Mouse (Mus musculus): Measurements from ENCODE around the gene Krt31. TPM values are rescaled to one million over a fixed set of nuclear protein-coding genes. Genes with fewer than 3 reads are reported as not detected.

The Krt31 gene
- polyA plus RNA-seq (2014; fragmentation: Illumina TruSeq; extraction: RNeasy Lipid Tissue Mini Kit (QIAGEN cat#74804); ENCODE audit: insufficient read depth, low read depth, low replicate concordance) = not detected

DNA sequence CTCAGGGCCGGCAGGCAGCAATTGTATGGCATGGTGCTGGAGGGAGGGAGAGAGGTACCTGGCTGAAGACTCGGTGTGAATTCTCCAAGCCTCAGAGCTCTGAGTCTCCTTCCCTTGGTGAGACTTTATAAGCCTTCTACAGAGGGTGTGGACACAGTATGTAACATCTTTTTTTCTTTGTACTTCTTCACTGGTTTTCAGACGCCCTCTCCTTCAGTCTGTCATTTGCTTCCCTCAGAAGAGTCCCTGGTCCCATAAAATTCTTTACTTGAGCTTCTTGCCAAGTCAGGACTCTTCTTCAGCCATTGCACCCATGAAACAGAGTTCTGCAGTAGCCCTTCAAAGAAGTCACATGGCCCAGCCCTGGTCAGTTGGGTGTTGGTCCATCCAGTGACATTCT lies at the start of gene Krt31:
Krt31 (minus strand) TSS at position 101 of the 400 bp plus-strand sequence.

DNA sequence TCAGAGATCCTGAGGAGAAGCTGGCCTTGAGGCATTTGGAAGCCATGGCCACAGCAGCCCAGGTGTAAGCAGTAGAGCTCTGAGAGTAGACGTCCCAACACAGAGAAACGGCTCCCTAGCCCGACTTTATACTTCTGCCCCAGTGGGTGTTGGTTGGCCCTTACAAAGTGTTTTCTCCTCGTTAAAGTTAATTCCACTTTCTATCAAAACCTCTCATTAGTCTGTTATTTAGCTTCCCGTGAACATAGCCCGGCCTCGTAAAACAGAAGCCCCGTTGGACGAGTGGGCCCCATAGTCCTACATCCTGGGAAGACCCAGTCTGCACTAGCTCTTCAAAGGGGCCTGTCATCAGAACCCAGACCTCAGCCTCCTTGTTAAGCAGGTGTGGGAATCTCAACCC lies 45.8 kb upstream of the Krt31 start, which contains the start of gene Krt35:
Krt35 (minus strand) TSS at position 101 of the 400 bp plus-strand sequence.

DNA sequence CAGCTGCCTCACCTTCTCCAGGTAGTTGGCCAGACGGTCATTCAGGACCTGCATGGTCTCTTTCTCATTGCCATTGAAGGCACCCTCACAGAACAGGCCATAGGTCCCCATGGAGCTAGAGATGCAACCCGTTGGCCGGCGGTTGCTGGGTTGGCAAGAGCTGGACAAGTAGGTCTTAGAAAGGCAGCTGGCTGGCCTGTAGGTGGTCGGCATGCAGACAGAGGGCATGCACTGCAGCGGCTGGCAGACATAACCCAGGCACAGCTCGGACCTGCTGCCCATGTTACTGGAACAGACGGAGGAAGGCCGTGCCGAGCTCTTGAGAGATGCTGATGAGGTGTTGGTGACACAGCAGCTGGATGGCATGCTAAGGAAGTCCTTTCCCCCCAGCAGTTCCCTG lies 37.5 kb upstream of the Krt31 start, which contains the start of gene Krt32:
Krt32 (minus strand) TSS at position 366 of the 400 bp plus-strand sequence.

DNA sequence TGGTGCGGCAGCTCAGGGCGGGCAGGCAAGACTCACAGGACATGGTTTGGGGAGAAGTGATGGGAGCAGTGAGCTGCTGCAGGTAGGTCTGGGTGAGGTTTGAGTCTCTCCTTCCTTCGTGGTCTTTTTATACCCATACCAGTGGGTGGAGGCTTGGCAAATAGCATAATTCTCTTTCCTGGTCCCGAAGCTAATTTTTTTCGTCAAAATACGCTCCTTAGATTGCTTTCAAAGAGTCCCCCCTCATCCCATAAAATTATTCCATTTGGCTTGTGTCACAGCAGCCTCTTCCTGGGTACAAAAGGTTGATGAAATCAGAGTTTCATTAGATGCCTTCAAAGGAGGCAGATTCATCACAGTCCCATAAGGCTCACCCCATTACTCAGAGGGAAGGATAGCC lies 8.9 kb downstream of the Krt31 start, which contains the start of gene Krt34:
Krt34 (minus strand) TSS at position 101 of the 400 bp plus-strand sequence.

DNA sequence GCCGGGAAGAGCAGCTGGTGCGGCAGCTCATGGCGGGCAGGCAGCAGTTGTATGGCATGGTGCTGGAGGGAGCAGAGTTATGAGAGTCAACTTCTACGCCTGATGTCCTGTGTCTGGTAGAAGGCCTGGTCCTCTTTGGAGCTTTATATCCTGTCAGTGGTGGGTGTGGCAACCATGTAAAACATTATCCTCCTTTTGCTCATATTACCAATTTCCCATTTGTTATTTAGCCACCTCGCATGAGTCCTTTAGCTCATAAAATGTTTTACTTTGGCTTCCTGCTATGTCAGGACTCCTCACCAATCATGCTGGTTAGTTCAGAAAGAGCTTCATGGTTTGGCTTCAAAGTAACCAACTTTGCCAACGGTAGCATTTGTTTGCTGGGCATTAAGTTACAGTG lies 20.6 kb downstream of the Krt31 start, which contains the start of gene Krt33b:
Krt33b (minus strand) TSS at position 101 of the 400 bp plus-strand sequence.

DNA sequence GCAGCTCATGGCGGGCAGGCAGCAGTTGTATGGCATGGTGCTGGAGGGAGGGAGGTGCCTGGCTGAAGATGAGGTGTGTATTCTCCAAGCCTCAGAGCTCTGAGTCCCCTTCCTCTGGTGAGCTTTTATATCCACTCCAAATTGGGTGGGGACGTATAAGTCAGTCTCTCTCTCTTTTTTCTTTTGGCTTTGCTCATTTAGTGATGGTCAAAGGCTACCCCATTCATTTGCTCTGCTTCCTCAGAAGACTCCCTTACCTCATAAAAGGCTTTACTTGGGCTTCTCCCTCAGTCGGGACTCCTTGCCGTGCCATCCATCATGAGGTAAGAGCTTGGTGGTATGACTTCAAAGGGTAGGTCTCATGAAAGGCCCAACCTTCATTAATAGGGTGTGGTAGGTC lies 34.2 kb downstream of the Krt31 start, which contains the start of gene Krt33a:
Krt33a (minus strand) TSS at position 101 of the 400 bp plus-strand sequence.

Other genes with a start within 250 kb of the Krt31 start
- not detected for gene Gm11554, start 246.1 kb downstream of the Krt31 start, polyA plus RNA-seq (2014; fragmentation: Illumina TruSeq; extraction: RNeasy Lipid Tissue Mini Kit (QIAGEN cat#74804); ENCODE audit: insufficient read depth, low read depth, low replicate concordance)
- gene Krtap4-13, start 240.7 kb downstream of the Krt31 start, polyA plus RNA-seq (2014; fragmentation: Illumina TruSeq; extraction: RNeasy Lipid Tissue Mini Kit (QIAGEN cat#74804); ENCODE audit: insufficient read depth, low read depth, low replicate concordance) = not detected
- gene Gm11564, start 234.9 kb downstream of the Krt31 start, polyA plus RNA-seq (2014; fragmentation: Illumina TruSeq; extraction: RNeasy Lipid Tissue Mini Kit (QIAGEN cat#74804); ENCODE audit: insufficient read depth, low read depth, low replicate concordance) = not detected
- gene 2300003K06Rik, start 212.5 kb downstream of the Krt31 start, polyA plus RNA-seq (2014; fragmentation: Illumina TruSeq; extraction: RNeasy Lipid Tissue Mini Kit (QIAGEN cat#74804); ENCODE audit: insufficient read depth, low read depth, low replicate concordance) = not detected
- not detected for gene Krtap4-16, start 198.9 kb downstream of the Krt31 start, polyA plus RNA-seq (2014; fragmentation: Illumina TruSeq; extraction: RNeasy Lipid Tissue Mini Kit (QIAGEN cat#74804); ENCODE audit: insufficient read depth, low read depth, low replicate concordance)
- gene Gm11568, start 192.6 kb downstream of the Krt31 start, polyA plus RNA-seq (2014; fragmentation: Illumina TruSeq; extraction: RNeasy Lipid Tissue Mini Kit (QIAGEN cat#74804); ENCODE audit: insufficient read depth, low read depth, low replicate concordance) = not detected
- gene Gm11559, start 186.1 kb downstream of the Krt31 start, polyA plus RNA-seq (2014; fragmentation: Illumina TruSeq; extraction: RNeasy Lipid Tissue Mini Kit (QIAGEN cat#74804); ENCODE audit: insufficient read depth, low read depth, low replicate concordance) = not detected
- not detected for gene Krtap9-1, start 177.2 kb downstream of the Krt31 start, polyA plus RNA-seq (2014; fragmentation: Illumina TruSeq; extraction: RNeasy Lipid Tissue Mini Kit (QIAGEN cat#74804); ENCODE audit: insufficient read depth, low read depth, low replicate concordance)
- not detected for gene Gm11567, start 171.4 kb downstream of the Krt31 start, polyA plus RNA-seq (2014; fragmentation: Illumina TruSeq; extraction: RNeasy Lipid Tissue Mini Kit (QIAGEN cat#74804); ENCODE audit: insufficient read depth, low read depth, low replicate concordance)
- not detected for gene Krtap31-1, start 142.6 kb downstream of the Krt31 start, polyA plus RNA-seq (2014; fragmentation: Illumina TruSeq; extraction: RNeasy Lipid Tissue Mini Kit (QIAGEN cat#74804); ENCODE audit: insufficient read depth, low read depth, low replicate concordance)
- gene Gm11565, start 135.8 kb downstream of the Krt31 start, polyA plus RNA-seq (2014; fragmentation: Illumina TruSeq; extraction: RNeasy Lipid Tissue Mini Kit (QIAGEN cat#74804); ENCODE audit: insufficient read depth, low read depth, low replicate concordance) = not detected
- not detected for gene Krtap31-2, start 114.3 kb downstream of the Krt31 start, polyA plus RNA-seq (2014; fragmentation: Illumina TruSeq; extraction: RNeasy Lipid Tissue Mini Kit (QIAGEN cat#74804); ENCODE audit: insufficient read depth, low read depth, low replicate concordance)
- not detected for gene Krtap9-5, start 102.1 kb downstream of the Krt31 start, polyA plus RNA-seq (2014; fragmentation: Illumina TruSeq; extraction: RNeasy Lipid Tissue Mini Kit (QIAGEN cat#74804); ENCODE audit: insufficient read depth, low read depth, low replicate concordance)
- not detected for gene Krtap29-1, start 71.5 kb downstream of the Krt31 start, polyA plus RNA-seq (2014; fragmentation: Illumina TruSeq; extraction: RNeasy Lipid Tissue Mini Kit (QIAGEN cat#74804); ENCODE audit: insufficient read depth, low read depth, low replicate concordance)
- not detected for gene Krtap16-1, start 64.0 kb downstream of the Krt31 start, polyA plus RNA-seq (2014; fragmentation: Illumina TruSeq; extraction: RNeasy Lipid Tissue Mini Kit (QIAGEN cat#74804); ENCODE audit: insufficient read depth, low read depth, low replicate concordance)
- 4.2 TPM for gene Krtap17-1, start 56.6 kb downstream of the Krt31 start, polyA plus RNA-seq (2014; fragmentation: Illumina TruSeq; extraction: RNeasy Lipid Tissue Mini Kit (QIAGEN cat#74804); ENCODE audit: insufficient read depth, low read depth, low replicate concordance)
- not detected for gene Krt33a, start 34.3 kb downstream of the Krt31 start, polyA plus RNA-seq (2014; fragmentation: Illumina TruSeq; extraction: RNeasy Lipid Tissue Mini Kit (QIAGEN cat#74804); ENCODE audit: insufficient read depth, low read depth, low replicate concordance)
- gene Krt33b, start 20.7 kb downstream of the Krt31 start, polyA plus RNA-seq (2014; fragmentation: Illumina TruSeq; extraction: RNeasy Lipid Tissue Mini Kit (QIAGEN cat#74804); ENCODE audit: insufficient read depth, low read depth, low replicate concordance) = not detected
- 0.14 TPM for gene Krt34, start 9.0 kb downstream of the Krt31 start, polyA plus RNA-seq (2014; fragmentation: Illumina TruSeq; extraction: RNeasy Lipid Tissue Mini Kit (QIAGEN cat#74804); ENCODE audit: insufficient read depth, low read depth, low replicate concordance)
- not detected for gene Krt32, start 37.7 kb upstream of the Krt31 start, polyA plus RNA-seq (2014; fragmentation: Illumina TruSeq; extraction: RNeasy Lipid Tissue Mini Kit (QIAGEN cat#74804); ENCODE audit: insufficient read depth, low read depth, low replicate concordance)
- gene Krt35, start 45.7 kb upstream of the Krt31 start, polyA plus RNA-seq (2014; fragmentation: Illumina TruSeq; extraction: RNeasy Lipid Tissue Mini Kit (QIAGEN cat#74804); ENCODE audit: insufficient read depth, low read depth, low replicate concordance) = not detected
- not detected for gene Krt36, start 55.1 kb upstream of the Krt31 start, polyA plus RNA-seq (2014; fragmentation: Illumina TruSeq; extraction: RNeasy Lipid Tissue Mini Kit (QIAGEN cat#74804); ENCODE audit: insufficient read depth, low read depth, low replicate concordance)
- 0.44 TPM for gene Krt13, start 71.0 kb upstream of the Krt31 start, polyA plus RNA-seq (2014; fragmentation: Illumina TruSeq; extraction: RNeasy Lipid Tissue Mini Kit (QIAGEN cat#74804); ENCODE audit: insufficient read depth, low read depth, low replicate concordance)
- 1.0 TPM for gene Krt15, start 85.4 kb upstream of the Krt31 start, polyA plus RNA-seq (2014; fragmentation: Illumina TruSeq; extraction: RNeasy Lipid Tissue Mini Kit (QIAGEN cat#74804); ENCODE audit: insufficient read depth, low read depth, low replicate concordance)
- gene Krt19, start 98.1 kb upstream of the Krt31 start, polyA plus RNA-seq (2014; fragmentation: Illumina TruSeq; extraction: RNeasy Lipid Tissue Mini Kit (QIAGEN cat#74804); ENCODE audit: insufficient read depth, low read depth, low replicate concordance) = 168 TPM
- not detected for gene Krt9, start 142.7 kb upstream of the Krt31 start, polyA plus RNA-seq (2014; fragmentation: Illumina TruSeq; extraction: RNeasy Lipid Tissue Mini Kit (QIAGEN cat#74804); ENCODE audit: insufficient read depth, low read depth, low replicate concordance)
- gene Krt14, start 157.0 kb upstream of the Krt31 start, polyA plus RNA-seq (2014; fragmentation: Illumina TruSeq; extraction: RNeasy Lipid Tissue Mini Kit (QIAGEN cat#74804); ENCODE audit: insufficient read depth, low read depth, low replicate concordance) = 0.52 TPM
- not detected for gene Krt16, start 198.4 kb upstream of the Krt31 start, polyA plus RNA-seq (2014; fragmentation: Illumina TruSeq; extraction: RNeasy Lipid Tissue Mini Kit (QIAGEN cat#74804); ENCODE audit: insufficient read depth, low read depth, low replicate concordance)
- not detected for gene Krt17, start 210.5 kb upstream of the Krt31 start, polyA plus RNA-seq (2014; fragmentation: Illumina TruSeq; extraction: RNeasy Lipid Tissue Mini Kit (QIAGEN cat#74804); ENCODE audit: insufficient read depth, low read depth, low replicate concordance)
- gene Krt42, start 219.3 kb upstream of the Krt31 start, polyA plus RNA-seq (2014; fragmentation: Illumina TruSeq; extraction: RNeasy Lipid Tissue Mini Kit (QIAGEN cat#74804); ENCODE audit: insufficient read depth, low read depth, low replicate concordance) = not detected